Mouse (Mus musculus): ENCODE measurements around the gene Lpin2. TPM values are rescaled to one million over a fixed set of nuclear protein-coding genes. Genes with fewer than 3 reads are reported as not detected.

Lpin2 gene
- polyA plus RNA-seq, 1 experiment from 2014 or later, result 39.9 TPM

DNA sequence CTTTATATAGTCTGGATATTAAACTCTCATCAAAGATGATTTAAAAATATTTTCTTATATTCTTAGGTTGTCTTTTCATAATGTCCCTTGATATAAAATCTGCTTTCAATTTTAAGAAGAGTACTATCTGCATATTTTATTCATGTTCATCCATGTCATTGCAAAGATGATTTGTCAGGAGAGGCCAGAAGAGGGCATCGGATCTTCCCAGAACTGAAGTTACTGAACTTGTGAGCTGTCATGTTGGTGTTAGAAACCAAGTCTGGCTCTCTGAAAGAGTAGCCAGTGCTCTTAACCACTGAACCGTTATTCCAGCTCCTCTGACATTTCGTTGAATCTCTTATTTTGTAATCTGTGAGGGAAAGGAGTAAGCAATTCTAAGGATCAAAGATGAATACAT is 17.0 kb downstream of the Lpin2 start:
- Histone ChIP-seq H3K36me3 (ENCODE audit: insufficient read depth) (no peaks in the 10 kb centered on the region), H3K9ac (no peak overlapping the region), H3K4me1 (ENCODE audit: insufficient read depth) (peaks cover 8% of the 10 kb centered on the region), H3K9me3 (ENCODE audit: low read depth, low read length) (no peaks in the 10 kb centered on the region), H3K4me3 (ENCODE audit: low read depth, low read length) (no peak overlapping the region), H3K27me3 (ENCODE audit: insufficient read depth, low read length) (no peaks in the 10 kb centered on the region), H3K27ac (ENCODE audit: low read depth) (no peak overlapping the region), H3K4me2 (no peak overlapping the region)
- no peak for TF ChIP-seq CTCF (IDR thresholded peaks at IDR 0.05; ENCODE audit: low read depth)
- ATAC-seq (ENCODE audit: insufficient read depth) (no peak), DNase-seq (no peak)
- 53% methylated on average over 3 of the region's 3 CpGs for WGBS

DNA sequence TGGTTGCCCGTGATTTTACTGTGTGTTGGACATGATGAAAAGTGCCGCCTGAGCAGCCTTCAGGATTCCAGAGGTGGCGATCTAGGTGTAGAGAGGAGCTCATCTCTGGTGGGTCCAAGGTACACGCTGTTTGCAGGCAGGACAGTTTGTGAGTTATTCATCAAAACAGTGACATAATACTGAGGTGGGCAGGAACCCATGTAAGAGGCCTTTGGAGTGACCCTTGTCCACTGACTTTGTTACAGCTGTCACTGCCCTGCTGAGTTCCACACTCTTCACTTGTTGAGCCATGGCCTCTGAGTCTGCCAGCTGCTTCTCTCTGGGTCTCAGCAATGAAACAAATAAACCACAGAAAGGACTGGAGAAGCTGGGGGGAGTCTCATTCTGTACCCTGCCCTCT is 19.8 kb downstream of the Lpin2 start:
- DNase-seq, result no peak
- Histone ChIP-seq H3K4me1 (ENCODE audit: insufficient read depth) (no peaks in the 10 kb centered on the region), H3K4me3 (ENCODE audit: low read depth, low read length) (no peak overlapping the region), H3K27me3 (ENCODE audit: insufficient read depth, low read length) (no peaks in the 10 kb centered on the region), H3K4me2 (no peak overlapping the region), H3K36me3 (ENCODE audit: insufficient read depth) (no peaks in the 10 kb centered on the region), H3K27ac (ENCODE audit: low read depth) (no peak overlapping the region), H3K9me3 (ENCODE audit: low read depth, low read length) (no peaks in the 10 kb centered on the region), H3K9ac (no peak overlapping the region)
- TF ChIP-seq CTCF (IDR thresholded peaks at IDR 0.05; ENCODE audit: low read depth), result no peak
- no peak for ATAC-seq (ENCODE audit: insufficient read depth)
- 75% methylated on average over 4 of the region's 4 CpGs for WGBS

GRCm38 (mm10) chr17:71203998-71204808 is 21.8 kb downstream of the Lpin2 start:
- Histone ChIP-seq H3K9ac (no peak overlapping the region), H3K4me2 (no peak overlapping the region), H3K4me1 (ENCODE audit: insufficient read depth) (no peaks in the 10 kb centered on the region), H3K27me3 (ENCODE audit: insufficient read depth, low read length) (no peaks in the 10 kb centered on the region), H3K36me3 (ENCODE audit: insufficient read depth) (no peaks in the 10 kb centered on the region), H3K4me3 (ENCODE audit: low read depth, low read length) (no peak overlapping the region), H3K27ac (ENCODE audit: low read depth) (no peak overlapping the region), H3K9me3 (ENCODE audit: low read depth, low read length) (no peaks in the 10 kb centered on the region)
- 75% methylated on average over 9 of the region's 9 CpGs for WGBS
- DNase-seq, result no peak
- TF ChIP-seq CTCF (IDR thresholded peaks at IDR 0.05; ENCODE audit: low read depth), result no peak
- ATAC-seq (ENCODE audit: insufficient read depth), result no peak

DNA sequence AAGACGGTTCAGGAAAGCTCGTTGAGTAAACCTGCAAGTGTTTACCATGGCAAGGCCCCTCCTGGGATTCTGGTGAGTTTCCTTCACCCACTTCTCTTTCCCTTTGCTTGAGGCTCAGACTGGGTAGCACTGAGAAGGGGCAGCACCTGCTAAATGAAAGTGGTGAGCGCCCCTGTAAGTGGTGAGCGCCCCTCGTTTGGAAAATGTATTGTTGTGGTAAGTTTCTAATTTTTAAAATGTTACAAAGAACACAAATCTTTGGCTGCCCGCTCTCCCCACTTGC is 22.4 kb downstream of the Lpin2 start:
- no peaks in the 10 kb centered on the region for H3K27me3 ChIP-seq (ENCODE audit: insufficient read depth, low read length)
- H3K36me3 ChIP-seq (ENCODE audit: insufficient read depth), result no peaks in the 10 kb centered on the region
- 67% methylated on average over 6 of the region's 6 CpGs for WGBS
- H3K4me3 ChIP-seq (ENCODE audit: low read depth, low read length), result no peak overlapping the region
- H3K9me3 ChIP-seq (ENCODE audit: low read depth, low read length), result no peaks in the 10 kb centered on the region
- H3K9ac ChIP-seq, result no peak overlapping the region
- no peak overlapping the region for H3K4me2 ChIP-seq
- no peaks in the 10 kb centered on the region for H3K4me1 ChIP-seq (ENCODE audit: insufficient read depth)
- TF ChIP-seq CTCF (IDR thresholded peaks at IDR 0.05; ENCODE audit: low read depth), result no peak
- no peak overlapping the region for H3K27ac ChIP-seq (ENCODE audit: low read depth)
- no peak for ATAC-seq (ENCODE audit: insufficient read depth)
- no peak for DNase-seq

DNA sequence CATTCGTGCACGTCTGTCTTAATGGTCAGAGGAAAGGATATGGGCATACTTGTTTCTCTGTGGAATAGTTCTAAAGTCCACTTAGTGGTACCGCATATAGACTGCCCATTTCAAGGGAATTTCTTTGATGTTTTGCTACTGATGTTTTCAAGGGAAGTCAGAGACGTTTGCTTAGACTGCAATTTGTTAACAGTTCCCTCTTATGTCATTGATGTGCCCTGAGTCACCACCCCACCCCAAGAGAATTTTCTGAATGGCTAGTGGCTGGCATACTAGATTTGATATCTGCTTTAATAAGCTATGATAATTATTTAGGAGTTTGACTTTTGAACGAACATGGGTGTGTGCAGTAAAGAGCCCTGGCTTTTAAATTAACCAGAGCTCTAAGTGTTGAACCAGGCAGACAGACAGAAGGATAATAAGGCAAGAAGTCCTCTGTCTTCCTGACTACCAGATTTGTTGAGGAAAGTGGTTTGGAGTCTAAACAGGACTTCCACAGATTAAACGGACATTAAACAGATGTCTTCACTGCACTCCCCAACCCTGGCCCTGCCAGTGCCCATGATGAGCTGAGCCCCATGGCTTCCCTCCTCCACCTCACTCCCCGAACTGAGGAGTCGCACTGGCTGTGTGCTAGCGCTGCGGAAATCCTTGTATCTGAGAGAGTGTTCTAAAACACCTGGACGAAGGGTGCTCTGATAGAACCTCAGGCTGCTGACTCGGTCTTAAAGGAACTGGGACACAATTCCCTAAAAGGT is 24.0 kb downstream of the Lpin2 start:
- Histone ChIP-seq H3K9me3 (ENCODE audit: low read depth, low read length) (no peaks in the 10 kb centered on the region), H3K9ac (no peak overlapping the region), H3K27ac (ENCODE audit: low read depth) (no peak overlapping the region), H3K4me2 (no peak overlapping the region), H3K4me1 (ENCODE audit: insufficient read depth) (no peaks in the 10 kb centered on the region), H3K4me3 (ENCODE audit: low read depth, low read length) (no peak overlapping the region), H3K36me3 (ENCODE audit: insufficient read depth) (no peaks in the 10 kb centered on the region), H3K27me3 (ENCODE audit: insufficient read depth, low read length) (no peaks in the 10 kb centered on the region)
- 57% methylated on average over 12 of the region's 12 CpGs for WGBS
- DNase-seq, result no peak
- no peak for TF ChIP-seq CTCF (IDR thresholded peaks at IDR 0.05; ENCODE audit: low read depth)
- ATAC-seq (ENCODE audit: insufficient read depth), result no peak

- no peaks in the 10 kb centered on the region for H3K27me3 ChIP-seq (ENCODE audit: insufficient read depth, low read length)
- H3K27ac ChIP-seq (ENCODE audit: low read depth), result no peak overlapping the region
- H3K9ac ChIP-seq, result no peak overlapping the region
- no peak overlapping the region for H3K4me2 ChIP-seq
- ATAC-seq (ENCODE audit: insufficient read depth) (no peak), DNase-seq (no peak)
- no peaks in the 10 kb centered on the region for H3K36me3 ChIP-seq (ENCODE audit: insufficient read depth)
- TF ChIP-seq CTCF (IDR thresholded peaks at IDR 0.05; ENCODE audit: low read depth), result no peak
- H3K9me3 ChIP-seq (ENCODE audit: low read depth, low read length), result no peaks in the 10 kb centered on the region
- no peaks in the 10 kb centered on the region for H3K4me1 ChIP-seq (ENCODE audit: insufficient read depth)
- WGBS, result 92% methylated on average over 3 of the region's 3 CpGs
- H3K4me3 ChIP-seq (ENCODE audit: low read depth, low read length), result no peak overlapping the region
Observed at GRCm38 (mm10) chr17:71207268-71207667, 24.9 kb downstream of the Lpin2 start.

GRCm38 (mm10) chr17:71208376-71208775 is 26.0 kb downstream of the Lpin2 start:
- no peak overlapping the region for H3K9ac ChIP-seq
- H3K27me3 ChIP-seq (ENCODE audit: insufficient read depth, low read length), result no peaks in the 10 kb centered on the region
- no peak overlapping the region for H3K4me2 ChIP-seq
- DNase-seq (no peak), ATAC-seq (ENCODE audit: insufficient read depth) (no peak)
- no peaks in the 10 kb centered on the region for H3K4me1 ChIP-seq (ENCODE audit: insufficient read depth)
- H3K27ac ChIP-seq (ENCODE audit: low read depth), result no peak overlapping the region
- no peak for TF ChIP-seq CTCF (IDR thresholded peaks at IDR 0.05; ENCODE audit: low read depth)
- 91% methylated on average over 1 of the region's 1 CpGs for WGBS
- H3K4me3 ChIP-seq (ENCODE audit: low read depth, low read length), result no peak overlapping the region
- no peaks in the 10 kb centered on the region for H3K9me3 ChIP-seq (ENCODE audit: low read depth, low read length)
- no peaks in the 10 kb centered on the region for H3K36me3 ChIP-seq (ENCODE audit: insufficient read depth)

Data from lung, embryonic 14.5 days (tissue).